Mouse (Mus musculus) small intestine, adult 2 months (tissue): ENCODE measurements around the gene Pard3b. TPM values are rescaled to one million over a fixed set of nuclear protein-coding genes. Genes with fewer than 3 reads are reported as not detected.

Experiments used
- H3K27ac ChIP-seq: fragments of 200-500 bp; 2 replicates; pipeline ENCODE4 v1.5.1; 2012; ENCODE audit warnings: low read depth, low read length, control low read depth, inconsistent platforms; ENCODE audit not compliant: insufficient read depth
- H3K27me3 ChIP-seq: fragments of 200-500 bp; 2 replicates; pipeline ENCODE4 v1.6.1; 2012; ENCODE audit warnings: mild to moderate bottlenecking, moderate library complexity, low read length, inconsistent platforms; ENCODE audit not compliant: control insufficient read depth, insufficient read depth
- H3K36me3 ChIP-seq: fragments of 200-500 bp; 2 replicates; pipeline ENCODE4 v1.6.1; 2012; ENCODE audit warnings: mild to moderate bottlenecking, low read length, control low read depth, inconsistent platforms; ENCODE audit not compliant: control insufficient read depth, insufficient read depth
- H3K4me1 ChIP-seq: fragments of 200-500 bp; 2 replicates; pipeline ENCODE4 v1.6.1; 2012; ENCODE audit warnings: low read length, inconsistent platforms, mixed read lengths; ENCODE audit not compliant: control insufficient read depth, insufficient read depth, insufficient read length
- H3K4me3 ChIP-seq: fragments of 200-500 bp; 2 replicates; pipeline ENCODE4 v1.5.1; 2012; ENCODE audit warnings: low read depth, mild to moderate bottlenecking, control low read depth, inconsistent platforms, low read length, moderate library complexity
- CTCF ChIP-seq: fragments of 200-500 bp; IDR thresholded peaks from 2 replicates; pipeline ENCODE4 v1.5.1; 2012; ENCODE audit warnings: low read depth, mild to moderate bottlenecking, control low read depth, inconsistent platforms, low read length, moderate library complexity, mixed read lengths; ENCODE audit not compliant: insufficient replicate concordance, insufficient read length; ENCODE audit errors: extremely low read depth
- POLR2A ChIP-seq: fragments of 200-500 bp; IDR thresholded peaks from 2 replicates; pipeline ENCODE4 v1.6.1; 2012; ENCODE audit warnings: low read depth, mild to moderate bottlenecking, control low read depth, inconsistent platforms, low read length, moderate library complexity
- WGBS: fragments of 180-500 bp; shearing (Covaris S2); methylation state at CpG from one replicate; pipeline ENCODE4 v1.1.7; 2018; 5-methylcytosine and 5-hydroxymethylcytosine counted together
- polyA plus RNA-seq: library from polyadenylated mRNA; depleted of rRNA; stranded (reverse); fragments of >200 nt; gene quantifications from 2 replicates; pipeline ENCODE4 v1.2.3, GENCODE M21; 2012

Pard3b gene
- polyA plus RNA-seq, 1 experiment: 7.2 TPM

DNA sequence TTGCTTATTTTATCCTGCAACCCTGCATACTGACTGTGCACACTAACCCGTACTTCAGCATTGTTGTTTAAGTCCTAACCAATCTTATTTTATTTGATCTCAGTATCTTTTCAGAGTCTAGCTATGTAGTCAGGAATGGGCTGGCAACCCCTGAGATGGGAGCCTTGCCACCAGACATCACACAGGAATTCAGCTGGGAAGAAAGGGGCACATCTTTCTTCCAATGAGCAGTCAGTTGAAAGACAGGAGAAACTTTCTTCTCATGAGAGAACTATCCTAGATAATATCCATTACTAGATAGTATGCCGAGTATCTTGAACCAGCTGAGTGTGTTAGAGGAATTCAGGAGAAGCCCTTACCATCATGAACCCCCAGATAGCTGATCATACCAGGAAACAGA is 985.5 kb downstream of the Pard3b start:
- no peaks in the 10 kb centered on the region for H3K27me3 ChIP-seq
- no peak overlapping the region for H3K27ac ChIP-seq
- 91% methylated on average over 2 of the region's 2 CpGs for WGBS
- no peaks in the 10 kb centered on the region for H3K4me1 ChIP-seq
- no peak for TF ChIP-seq POLR2A
- no peak for TF ChIP-seq CTCF
- H3K36me3 ChIP-seq: no peaks in the 10 kb centered on the region
- no peak overlapping the region for H3K4me3 ChIP-seq

DNA sequence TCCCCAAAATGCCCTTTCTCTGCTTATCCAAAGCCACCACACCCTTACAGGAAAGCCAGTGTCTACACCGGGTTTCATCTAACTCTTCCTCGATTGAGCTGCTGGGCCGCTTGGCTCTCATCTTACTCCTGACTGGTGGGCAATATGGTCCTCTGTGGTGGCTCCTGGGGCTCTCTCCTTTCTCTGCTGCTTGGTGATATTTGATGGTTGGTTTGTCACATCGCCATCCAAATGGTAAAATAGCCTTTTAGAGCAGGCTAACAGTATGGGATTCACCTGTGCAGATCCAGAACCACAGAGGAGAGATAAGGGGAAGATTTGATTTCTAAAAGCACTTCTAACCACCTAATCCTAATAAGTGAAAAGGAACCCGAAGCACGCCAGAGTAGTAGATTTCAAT is 986.2 kb downstream of the Pard3b start:
- no peak for TF ChIP-seq CTCF
- TF ChIP-seq POLR2A: no peak
- no peak overlapping the region for H3K27ac ChIP-seq
- 90% methylated on average over 6 of the region's 6 CpGs for WGBS
- no peaks in the 10 kb centered on the region for H3K36me3 ChIP-seq
- H3K4me1 ChIP-seq: no peaks in the 10 kb centered on the region
- no peak overlapping the region for H3K4me3 ChIP-seq
- H3K27me3 ChIP-seq: no peaks in the 10 kb centered on the region

DNA sequence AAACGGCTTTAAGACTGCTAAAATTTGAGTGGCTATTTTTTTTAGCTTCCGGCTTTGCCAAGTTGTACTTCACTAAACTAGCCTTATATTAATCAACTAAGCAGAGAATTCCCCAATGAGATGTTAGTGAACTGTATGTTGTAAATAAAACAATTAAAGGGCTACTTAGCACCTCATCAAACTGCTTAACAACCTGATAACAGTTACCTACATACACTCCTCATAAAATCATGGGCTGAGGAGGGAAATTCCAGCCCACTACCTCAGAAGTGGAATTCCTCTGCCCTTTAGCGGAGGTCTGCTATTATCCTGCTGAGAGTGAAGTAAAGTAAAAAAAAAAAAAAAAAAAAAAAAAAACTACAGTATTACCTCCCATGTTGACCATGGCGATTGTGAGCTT is 986.7 kb downstream of the Pard3b start:
- WGBS: 91% methylated on average over 4 of the region's 4 CpGs
- no peak for TF ChIP-seq CTCF
- no peaks in the 10 kb centered on the region for H3K4me1 ChIP-seq
- H3K27me3 ChIP-seq: no peaks in the 10 kb centered on the region
- no peak overlapping the region for H3K27ac ChIP-seq
- H3K4me3 ChIP-seq: no peak overlapping the region
- no peaks in the 10 kb centered on the region for H3K36me3 ChIP-seq

DNA sequence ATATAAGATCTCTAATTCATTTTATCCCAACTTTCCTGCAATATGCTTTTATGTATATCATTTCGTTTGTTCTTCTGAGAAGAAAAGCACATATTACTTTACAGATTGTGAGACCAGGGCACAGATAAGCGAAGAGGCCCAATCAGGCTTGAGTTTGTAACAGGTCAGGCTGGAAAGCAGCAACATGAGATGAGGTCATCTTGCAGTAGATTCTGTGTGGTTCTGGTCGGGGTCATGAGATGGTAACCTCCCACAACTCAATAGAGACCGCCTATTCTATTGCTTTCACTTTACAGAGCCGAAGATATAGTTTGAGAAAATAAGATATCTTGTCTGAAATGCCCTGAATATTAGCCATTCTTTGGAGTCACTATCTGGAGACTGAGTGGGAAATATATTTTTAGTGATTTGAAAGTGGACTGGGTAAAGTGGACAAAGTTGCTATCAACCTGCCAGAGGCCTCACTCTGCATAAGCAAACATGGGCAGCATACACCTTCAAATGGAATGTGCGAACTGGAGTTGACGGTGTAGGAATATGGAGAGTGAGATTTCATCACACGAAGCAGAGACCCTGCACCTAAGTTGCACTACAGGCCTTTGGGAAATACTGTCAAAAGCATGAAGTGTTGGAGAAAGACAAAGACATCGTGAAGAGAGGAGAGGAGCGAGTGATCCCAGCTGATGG is 987.3 kb downstream of the Pard3b start:
- WGBS: 82% methylated on average over 10 of the region's 10 CpGs

DNA sequence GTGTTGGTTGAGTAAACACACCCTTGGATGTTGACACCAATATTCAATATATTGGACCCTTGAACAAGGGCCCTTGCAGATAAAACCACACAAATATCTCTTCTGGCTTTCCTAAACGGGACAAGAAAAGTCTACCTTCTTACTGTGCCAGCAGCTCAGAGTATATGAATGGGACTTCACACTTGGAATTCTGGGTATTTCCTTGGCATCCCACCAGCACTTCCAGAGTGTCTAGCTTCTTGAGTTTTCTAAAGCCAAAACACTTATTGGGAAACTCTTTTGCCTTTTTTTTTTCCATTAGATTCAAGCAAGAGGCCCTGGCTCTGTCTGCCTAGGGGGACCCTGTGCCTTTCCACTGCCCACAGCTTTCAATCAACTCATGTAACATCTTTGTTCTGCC is 991.3 kb downstream of the Pard3b start:
- no peaks in the 10 kb centered on the region for H3K27me3 ChIP-seq
- 60% methylated on average over 1 of the region's 1 CpGs for WGBS
- TF ChIP-seq CTCF: no peak
- no peak for TF ChIP-seq POLR2A
- no peaks in the 10 kb centered on the region for H3K4me1 ChIP-seq
- no peak overlapping the region for H3K4me3 ChIP-seq
- H3K36me3 ChIP-seq: no peaks in the 10 kb centered on the region
- no peak overlapping the region for H3K27ac ChIP-seq

More for the DNA sequence above, 987.3 kb downstream of the Pard3b start:
- no peaks in the 10 kb centered on the region for H3K27me3 ChIP-seq
- H3K4me1 ChIP-seq: no peaks in the 10 kb centered on the region
- H3K36me3 ChIP-seq: no peaks in the 10 kb centered on the region
- TF ChIP-seq POLR2A (no peak), CTCF (no peak)
- H3K4me3 ChIP-seq: no peak overlapping the region
- no peak overlapping the region for H3K27ac ChIP-seq

DNA sequence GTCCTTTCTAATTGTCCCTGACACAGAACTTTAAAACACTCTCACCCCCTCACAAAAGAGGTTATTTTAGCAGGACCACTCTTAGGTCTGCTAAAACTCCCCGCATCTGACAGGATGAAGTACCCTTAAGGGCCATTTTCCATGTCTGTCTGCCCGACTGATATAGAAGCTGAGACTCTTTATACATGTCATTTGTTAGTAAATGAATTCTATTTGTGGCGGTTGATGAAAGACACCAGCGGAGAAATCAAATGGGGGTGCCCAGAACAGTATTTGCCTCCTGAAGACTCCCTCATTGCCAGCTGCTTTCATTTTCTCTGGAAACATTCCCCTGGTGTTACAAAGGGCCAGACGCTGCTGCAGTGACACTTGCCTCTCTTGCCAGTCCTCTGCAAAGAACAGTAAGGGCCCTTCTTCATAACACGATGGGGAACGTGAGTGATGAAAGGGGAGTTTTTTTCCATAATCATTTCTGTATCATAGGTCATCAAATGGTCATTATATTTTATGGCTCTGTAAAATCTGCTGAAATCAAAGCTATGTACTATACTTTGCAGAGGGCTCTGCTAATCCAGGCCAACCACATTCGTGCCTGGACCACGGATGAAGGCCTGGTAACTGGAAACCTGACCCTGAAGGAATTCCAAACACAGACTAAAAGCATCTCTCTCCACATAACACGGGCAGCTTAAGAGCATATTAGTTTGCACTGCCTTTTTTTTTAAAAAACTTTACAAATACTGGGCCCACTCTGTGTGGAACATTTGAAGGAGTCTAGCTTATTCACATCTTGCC is 993.1 kb downstream of the Pard3b start:
- no peaks in the 10 kb centered on the region for H3K4me1 ChIP-seq
- no peaks in the 10 kb centered on the region for H3K36me3 ChIP-seq
- no peak for TF ChIP-seq CTCF
- TF ChIP-seq POLR2A: no peak
- H3K4me3 ChIP-seq: no peak overlapping the region
- H3K27ac ChIP-seq: no peak overlapping the region
- no peaks in the 10 kb centered on the region for H3K27me3 ChIP-seq
- WGBS: 81% methylated on average over 10 of the region's 10 CpGs

DNA sequence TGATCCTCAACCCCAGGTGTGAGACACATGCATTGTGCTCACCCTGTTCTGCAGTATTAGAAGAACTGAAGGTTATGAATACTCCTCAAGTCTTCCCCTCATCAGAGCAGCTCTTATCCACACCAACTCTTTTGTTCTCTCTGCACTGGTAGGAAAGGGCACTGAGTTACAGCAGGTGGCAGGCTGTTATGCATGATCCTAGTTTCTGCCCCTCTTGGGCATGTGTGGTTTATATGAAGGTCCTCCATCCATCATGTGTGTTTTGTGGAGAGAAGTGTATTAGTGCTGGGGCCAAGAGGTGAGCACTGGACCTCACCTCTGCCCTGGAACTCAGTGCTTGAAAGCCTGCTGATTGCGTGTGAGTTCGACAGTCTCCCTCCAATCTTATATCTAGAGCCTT is 994.3 kb downstream of the Pard3b start:
- no peak for TF ChIP-seq CTCF
- TF ChIP-seq POLR2A: no peak
- Histone ChIP-seq H3K27me3 (no peaks in the 10 kb centered on the region), H3K27ac (no peak overlapping the region), H3K4me3 (no peak overlapping the region), H3K36me3 (no peaks in the 10 kb centered on the region), H3K4me1 (no peaks in the 10 kb centered on the region)
- 64% methylated on average over 2 of the region's 2 CpGs for whole genome bisulfite sequencing
